Mouse (Mus musculus) heart, postnatal 10 days (tissue): ENCODE results near the gene Kcnq4. TPM values are rescaled to one million over a fixed set of nuclear protein-coding genes. Genes with fewer than 3 reads are reported as not detected.

Source experiments
- DNase-seq, 2 experiments: peaks; one replicate each; pipeline ENCODE4 v3.0.0; 2021
- intact Hi-C: fragments of 180-260 bp; cut with DNase I; formaldehyde crosslinking; loops from one replicate; pipeline ENCODE4 v1.15.1; 2025
- total RNA-seq, 2 experiments: library from RNA; stranded (reverse); gene quantifications; 2 replicates each; pipeline ENCODE4 v1.2.3; 2021

The Kcnq4 gene
- total RNA-seq, 2 experiments from 2014 or later = 3.3 to 3.5 TPM

DNA sequence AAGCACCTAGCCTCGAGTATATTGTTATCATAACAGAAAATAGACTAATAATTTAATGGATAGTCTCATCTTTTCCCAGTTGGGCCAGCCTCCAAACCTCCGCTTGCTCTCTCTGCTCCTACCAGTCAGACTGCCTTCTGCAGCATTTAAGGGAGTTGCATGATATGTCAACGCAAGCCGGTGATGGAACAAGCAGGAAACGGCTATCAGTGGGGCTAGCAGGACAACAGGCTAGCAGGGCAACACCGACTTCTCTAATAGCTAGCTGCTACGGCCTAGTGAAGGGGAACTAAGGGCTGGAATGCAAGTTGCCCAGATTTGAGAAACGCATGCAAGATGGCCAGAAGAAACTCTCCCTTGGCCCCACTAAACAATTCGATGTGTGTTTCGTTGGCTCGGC, 20.6 kb downstream of the Kcnq4 start:
- intact Hi-C loops = no loop called here
- DNase-seq = peak in 1 of 2 experiments; percentile 36

DNA sequence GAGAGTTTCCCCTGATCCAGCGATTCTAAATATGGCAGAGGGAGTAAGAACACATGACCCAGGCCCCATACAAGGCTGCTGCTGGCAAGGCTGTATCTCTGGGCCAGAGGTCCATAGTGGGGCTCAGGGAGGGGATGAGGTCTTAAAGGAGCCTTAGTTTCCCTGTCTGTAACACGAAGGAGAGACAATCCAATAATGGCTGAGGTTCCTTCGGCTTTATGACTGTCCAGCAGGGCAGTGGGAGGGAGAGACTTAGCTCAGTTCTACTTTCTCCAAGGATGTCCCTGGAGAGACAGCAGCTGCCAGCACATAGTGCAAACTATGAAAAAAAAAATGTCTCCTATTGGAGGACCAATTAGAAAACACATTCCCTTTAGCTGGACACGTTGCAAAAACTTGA, 22.2 kb downstream of the Kcnq4 start:
- DNase-seq = peak; percentile 76 to 77
- intact Hi-C loops = no loop called here

DNA sequence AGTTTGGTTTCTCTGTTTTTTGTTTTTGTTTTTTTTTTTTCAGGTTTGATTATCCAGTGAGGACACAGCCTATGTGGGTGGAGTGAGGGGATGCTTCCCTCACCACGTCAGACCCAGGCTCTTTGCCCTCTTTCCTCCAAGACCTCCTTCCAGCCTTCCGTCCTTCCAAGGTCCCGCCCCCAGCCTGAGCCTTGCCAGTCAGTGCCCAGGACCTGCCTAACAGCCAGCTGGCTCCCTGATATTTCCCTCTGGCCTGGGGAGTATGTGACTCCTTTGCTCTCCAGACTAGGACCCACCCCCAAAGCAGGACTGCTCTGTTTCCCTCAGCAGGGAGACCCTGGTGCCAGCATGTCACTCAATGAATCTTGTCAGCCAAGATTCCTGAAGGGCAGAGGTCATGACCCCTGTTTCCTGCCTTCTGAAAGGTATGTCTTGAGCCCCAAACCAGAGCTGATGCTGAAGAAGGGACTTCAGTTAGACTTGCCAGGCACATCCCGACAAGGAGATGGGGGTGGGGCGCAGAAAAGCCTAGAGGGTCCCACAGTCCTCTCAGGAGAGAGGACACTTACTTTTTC, 22.8 kb downstream of the Kcnq4 start:
- intact Hi-C loops = no loop called here
- DNase-seq = peak; percentile 50 to 63

DNA sequence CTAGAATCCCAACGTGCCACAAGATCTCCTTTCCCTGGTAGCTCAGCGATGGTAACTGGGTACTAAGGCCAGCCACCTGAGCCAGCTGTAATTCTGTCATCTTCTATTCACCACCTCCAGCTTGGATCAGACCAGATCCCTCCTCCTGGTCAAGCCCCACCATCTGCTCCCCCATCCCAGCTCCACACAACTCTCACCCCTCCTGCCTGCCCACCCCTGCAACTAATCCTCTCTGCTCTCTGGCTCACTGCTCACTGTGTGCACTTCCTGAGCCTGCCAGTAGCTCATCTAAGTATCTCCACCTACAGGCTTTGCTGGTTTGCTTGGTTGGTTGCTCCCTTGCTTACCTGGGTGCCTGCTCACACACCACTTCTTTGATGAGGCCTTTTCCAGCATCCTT, 26.8 kb downstream of the Kcnq4 start:
- intact Hi-C loops = no loop called here
- no peak for DNase-seq

DNA sequence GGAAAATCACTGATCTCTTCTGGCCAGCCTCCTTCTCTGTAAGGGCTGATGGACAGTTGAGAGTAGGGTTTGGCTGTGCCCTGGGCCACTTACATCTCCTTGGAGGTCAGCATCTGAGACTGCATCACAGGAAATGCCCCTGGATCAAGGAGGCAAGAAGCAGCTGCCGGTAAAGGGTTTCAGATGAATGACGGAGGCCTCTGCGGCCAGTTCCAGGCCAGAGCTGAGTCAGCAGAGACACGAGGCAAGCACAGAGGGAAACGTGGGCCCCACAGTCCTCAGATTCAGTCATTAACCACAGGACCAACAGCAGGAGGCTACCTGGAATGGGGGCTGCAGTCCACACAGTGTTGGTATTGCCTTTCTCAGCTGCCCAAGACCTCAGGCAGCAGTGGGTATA, 29.3 kb downstream of the Kcnq4 start:
- intact Hi-C loops = no loop called here
- DNase-seq = no peak

DNA sequence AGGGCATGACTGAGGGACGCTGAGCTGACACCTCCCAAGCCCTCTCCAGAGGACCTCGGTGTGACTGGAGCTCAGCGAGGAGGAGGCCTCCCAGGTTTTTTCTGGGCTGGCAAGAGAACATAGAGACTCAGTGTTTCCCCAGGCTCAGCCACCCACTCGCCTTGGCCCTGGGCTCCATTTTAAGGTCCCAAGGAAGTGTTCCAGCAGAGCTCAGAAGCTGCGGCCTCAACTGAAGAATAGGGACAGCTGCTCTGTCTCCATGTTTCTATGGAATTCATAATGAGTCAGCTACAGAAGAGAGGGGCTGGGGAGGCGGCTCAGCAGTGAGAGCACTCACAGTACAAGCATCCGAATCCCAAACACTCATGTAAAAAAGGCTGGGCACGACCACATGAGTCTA, 30.8 kb downstream of the Kcnq4 start:
- intact Hi-C loops = no loop called here
- peak; percentile 49 to 50 for DNase-seq

DNA sequence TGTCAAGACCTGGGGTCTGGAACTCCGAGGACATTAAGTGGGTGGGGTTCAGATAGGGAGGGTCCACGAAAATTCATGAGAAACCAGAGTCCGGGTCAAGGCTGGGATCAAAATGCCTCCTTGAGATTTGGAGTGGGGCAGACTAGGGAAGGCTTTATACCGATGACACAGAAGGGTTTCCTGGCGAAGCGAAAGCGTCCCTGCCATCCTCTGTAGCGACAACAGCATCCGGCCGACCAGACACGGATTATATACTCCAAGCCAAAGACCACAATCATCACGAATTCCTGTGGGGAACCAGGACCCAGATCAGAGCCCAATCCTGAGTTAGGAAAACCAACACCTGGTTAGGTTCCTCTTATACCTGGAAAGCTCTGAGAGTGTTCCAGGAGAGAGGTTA, 31.6 kb downstream of the Kcnq4 start:
- DNase-seq = no peak

DNA sequence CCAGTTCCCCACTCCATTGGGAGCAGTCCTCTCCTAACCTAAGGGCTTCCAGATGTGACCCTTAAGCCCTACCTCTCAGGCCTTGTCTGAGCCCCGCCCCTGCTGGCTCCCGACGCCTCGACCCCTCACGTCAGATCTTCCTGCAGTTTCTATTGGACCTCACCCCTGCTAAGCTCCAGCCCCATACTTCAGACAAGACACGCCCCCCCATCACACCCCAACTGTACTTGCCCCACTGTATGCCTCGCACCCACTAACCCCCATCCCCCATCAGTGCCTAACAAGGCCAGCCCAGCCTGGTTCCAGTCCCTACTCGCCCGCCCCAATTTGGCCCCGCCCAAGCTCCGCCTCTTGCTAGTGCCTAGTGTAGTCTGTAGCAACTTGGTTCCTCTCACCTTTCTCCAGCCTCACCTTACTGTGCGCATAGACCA, 32.3 kb downstream of the Kcnq4 start:
- intact Hi-C loops = no loop called here
- peak; percentile 36 to 46 for DNase-seq

More for the DNA sequence above, 31.6 kb downstream of the Kcnq4 start:
- intact Hi-C loops = no loop called here

DNA sequence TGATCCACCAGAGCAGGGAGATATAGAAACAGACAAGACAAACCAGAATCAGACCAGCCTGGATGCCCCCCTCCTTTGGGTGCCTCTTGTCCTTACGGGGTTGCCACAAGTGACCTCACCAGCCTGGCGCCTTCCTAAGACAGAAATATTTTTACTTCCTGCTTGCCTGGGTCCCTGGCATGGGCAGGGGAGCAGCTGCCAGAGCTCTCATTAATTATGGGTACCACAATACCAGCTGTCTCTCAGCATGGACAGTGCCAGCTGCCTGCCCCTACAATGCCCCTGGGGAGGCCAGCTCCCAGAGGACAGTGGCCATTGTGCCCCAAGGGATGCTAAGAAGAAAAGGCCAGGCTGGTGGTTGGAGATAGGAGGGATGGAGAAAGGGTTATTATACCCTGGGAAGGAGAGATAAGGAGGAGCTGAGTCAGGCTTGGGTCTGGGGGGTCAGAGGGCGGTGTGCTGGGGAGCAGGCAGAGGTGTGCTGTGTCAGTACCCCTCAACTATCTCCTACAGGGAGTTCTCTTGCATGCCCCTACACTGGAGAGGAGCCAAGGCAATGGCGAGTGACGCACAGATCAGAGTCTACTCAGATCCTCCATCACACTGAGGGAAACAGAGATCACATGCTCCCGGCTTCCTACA, 34.4 kb downstream of the Kcnq4 start:
- DNase-seq = no peak
- intact Hi-C loops = no loop called here

DNA sequence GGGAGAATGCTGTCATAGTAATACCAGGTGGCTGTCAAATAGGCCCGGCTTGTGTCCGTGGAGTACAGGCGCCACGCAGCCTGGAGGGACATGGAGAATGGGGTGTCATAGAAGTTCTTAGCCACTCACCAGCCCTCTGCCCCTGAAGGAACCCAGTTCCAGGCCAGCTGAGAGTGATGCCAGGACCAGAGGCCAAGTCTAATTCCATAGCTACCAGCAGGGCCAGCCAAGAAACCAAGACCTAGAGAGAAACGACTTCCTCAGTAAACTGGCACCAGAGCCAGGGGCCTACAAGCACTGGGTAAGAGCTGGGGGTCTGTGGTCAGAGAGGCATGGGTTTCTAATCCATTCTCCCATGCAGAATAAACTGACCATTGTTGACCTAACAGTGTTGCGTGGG, 35.4 kb downstream of the Kcnq4 start:
- intact Hi-C loops = no loop called here
- no peak for DNase-seq

DNA sequence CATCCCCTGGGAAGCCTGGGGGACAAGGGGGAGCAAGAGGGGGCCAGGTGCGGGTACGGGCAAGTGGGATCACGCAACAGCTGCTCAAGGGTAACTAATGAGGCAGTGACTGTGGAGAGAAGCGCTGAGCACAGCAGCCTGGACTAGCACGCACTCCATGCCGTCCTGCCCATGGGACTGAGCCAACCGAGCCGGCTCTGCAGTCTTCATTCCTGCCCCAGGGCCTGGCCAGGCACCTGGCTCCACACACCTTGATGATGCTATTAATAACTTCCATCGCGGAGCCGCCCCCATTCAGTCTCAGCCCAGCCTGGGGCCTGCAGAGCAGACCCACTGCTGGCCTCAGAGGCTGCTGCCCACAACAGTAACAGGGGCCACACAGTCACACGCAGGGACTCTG, 36.2 kb downstream of the Kcnq4 start:
- no peak for DNase-seq
- intact Hi-C loops = no loop called here

DNA sequence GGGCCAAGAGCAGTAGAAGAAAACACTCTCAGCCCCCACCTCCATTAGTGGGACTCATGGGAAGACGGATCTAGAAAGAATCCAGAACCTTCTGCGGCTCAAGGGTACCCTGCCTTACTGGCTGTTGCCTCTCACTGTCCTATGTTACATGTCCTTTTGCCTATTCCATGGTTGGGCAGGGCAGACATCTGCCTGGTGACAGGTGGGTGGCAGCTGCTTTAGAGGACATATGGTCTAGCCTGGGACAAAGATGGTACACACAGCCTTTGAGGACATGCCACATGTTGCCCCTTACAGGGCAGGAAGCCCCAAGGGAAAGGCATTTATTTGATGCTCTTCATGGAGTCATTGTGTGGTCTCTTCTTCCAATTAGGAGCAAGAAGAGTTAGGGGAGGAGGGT, 45.9 kb downstream of the Kcnq4 start:
- intact Hi-C loops = no loop called here
- DNase-seq = no peak

DNA sequence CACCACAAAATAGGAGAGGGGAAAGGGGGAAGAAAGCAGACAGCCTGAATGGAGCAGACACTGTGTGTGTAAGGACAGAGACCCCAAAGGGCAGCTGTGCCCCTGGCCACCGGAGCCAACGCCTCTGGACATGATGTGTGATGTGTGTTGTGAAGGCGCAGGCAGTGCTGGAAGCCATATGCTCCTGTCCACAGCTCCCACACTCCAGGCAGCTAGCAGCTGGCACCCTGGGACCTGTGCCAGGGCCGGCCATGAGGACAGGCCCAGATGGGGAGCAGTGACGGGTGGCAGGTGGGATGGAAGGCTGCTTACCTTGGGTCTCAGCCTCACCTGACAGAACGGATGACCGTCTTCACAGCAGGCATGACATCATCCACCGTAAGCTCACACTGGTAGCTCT, 46.4 kb downstream of the Kcnq4 start:
- intact Hi-C loops = no loop called here
- DNase-seq = peak; percentile 24

DNA sequence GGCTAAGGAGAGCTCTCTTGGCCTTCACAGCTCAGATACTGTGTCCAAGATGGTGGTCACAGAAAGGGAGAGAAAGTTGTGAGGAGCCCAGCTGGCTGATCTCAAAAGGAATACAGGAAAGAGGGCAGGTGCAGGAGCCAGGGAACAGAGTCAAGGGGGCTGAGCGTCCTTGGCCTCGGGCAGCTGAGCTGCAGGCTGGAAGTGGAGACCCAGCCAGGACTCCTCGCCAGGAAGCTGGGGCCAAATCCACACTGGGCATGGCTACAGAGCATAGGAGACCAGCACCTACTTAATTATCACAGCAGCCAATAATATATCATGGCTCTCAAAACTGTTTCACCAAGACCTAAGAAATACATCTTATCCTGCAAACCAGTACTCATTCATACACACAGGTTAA, 47.2 kb downstream of the Kcnq4 start:
- DNase-seq = peak in 1 of 2 experiments; percentile 14
- intact Hi-C loops = no loop called here

DNA sequence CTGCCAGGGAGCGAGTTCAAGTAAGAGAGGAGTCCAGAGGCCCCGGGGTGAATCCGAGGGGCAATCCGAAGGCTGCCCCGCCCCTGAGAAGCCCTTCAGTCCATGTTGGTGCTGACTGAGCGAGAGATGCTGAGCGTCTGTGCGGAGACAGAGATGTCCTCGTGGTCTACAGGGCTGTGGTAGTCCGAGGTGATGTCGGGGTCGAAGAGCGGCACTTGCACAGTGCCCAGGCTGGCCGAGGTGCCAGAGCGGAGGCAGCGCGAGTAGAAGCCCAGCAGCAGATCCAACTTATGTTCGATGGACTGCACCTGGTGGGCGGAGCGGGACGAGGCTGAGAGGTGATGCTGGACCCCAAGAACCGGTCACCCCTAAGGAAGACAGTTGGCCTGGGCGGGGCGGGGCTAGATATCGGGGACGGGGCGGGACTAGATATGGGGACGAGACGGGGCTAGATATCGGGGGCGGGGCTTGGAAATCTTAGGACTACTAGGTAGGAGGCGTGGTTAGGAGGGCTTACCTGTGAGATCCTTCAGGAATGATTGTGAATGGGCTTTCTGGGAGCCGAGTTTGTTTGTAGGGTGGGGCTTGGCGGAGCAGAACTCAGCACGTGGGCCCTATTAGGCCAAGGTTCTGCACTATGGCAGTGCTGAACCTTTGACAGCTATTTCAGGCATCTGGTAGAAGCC, 50.5 kb downstream of the Kcnq4 start:
- intact Hi-C loops = no loop called here

DNA sequence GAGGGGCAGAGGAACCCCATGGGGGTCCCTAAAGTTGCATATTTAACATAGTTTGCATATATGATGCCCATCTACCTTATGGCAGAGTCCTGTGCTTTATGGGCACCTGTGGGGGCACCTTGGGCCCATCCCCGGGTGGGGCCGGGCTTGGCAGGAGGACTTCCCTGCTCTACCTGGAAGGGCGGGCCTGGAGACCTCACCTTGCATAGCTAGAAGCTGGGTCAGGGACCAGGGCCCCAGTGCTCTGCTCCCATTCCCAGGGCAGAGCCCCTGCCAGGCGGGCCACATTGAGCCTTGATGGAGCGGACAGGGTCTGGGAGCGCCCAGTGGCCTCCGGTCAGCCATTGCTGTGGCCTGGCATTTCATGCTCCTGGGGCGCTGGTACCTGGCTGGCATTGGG, 51.1 kb downstream of the Kcnq4 start:
- DNase-seq = no peak
- intact Hi-C loops = no loop called here

More for the DNA sequence above, 50.5 kb downstream of the Kcnq4 start:
- DNase-seq = no peak

DNA sequence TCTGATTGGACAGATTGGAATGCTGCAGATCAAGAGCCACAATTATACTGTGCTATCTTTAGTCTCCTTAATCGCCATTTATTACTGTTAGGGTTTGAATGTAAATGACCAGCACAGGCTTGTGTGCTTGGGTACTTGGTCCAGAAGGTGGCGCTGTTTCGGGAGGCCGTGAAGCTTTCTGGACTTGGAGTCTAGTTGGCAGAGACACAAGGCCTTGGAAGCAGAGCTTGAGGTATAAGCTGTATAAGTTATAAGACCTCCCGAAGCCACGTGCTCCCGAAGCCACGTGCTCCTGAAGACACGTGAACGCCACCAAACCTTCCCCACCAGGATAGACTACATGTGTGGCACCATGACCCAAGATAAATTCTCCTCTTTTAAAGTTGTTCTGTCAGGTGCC, 55.7 kb downstream of the Kcnq4 start:
- DNase-seq = peak; percentile 57 to 78
- intact Hi-C loops = no loop called here

DNA sequence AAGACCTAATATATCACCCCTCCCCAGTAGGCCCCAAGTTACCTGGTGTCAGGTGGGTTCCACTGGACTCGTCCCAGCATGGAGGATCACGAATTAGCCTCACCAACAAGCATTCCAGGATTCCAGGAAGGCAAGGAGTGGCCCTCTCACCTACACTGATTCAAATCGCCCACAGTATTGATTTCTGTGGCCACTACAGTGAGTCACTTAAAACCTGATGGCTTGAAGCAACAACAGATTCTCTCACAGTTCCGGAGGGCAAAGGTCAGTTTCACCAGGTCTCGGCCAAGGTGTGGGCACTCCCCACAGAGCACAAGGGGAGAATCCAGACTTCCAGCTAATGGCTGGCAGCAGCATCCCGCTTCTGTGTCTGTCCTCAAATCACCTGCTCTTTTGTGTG, 59.1 kb downstream of the Kcnq4 start:
- intact Hi-C loops = no loop called here

DNA sequence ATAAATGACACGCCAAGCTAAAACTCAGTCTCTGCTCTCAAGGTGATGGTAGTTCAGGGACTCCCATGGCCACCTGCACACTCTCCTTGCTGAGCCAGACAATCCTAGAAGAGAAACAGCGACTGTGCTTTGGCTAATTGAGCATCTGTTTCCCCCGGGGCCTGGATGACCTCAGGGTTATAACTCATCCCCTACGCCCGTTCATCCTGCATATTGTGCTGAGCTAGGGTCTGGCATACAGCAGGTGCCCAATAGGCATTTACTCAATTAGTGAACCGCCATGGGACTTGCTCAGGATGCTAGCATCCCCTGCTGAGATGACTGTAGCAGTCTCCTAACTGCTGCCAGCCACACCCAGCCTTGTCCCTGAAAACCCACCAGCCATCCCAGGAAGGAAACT, 61.1 kb downstream of the Kcnq4 start:
- no peak for DNase-seq
- intact Hi-C loops = no loop called here

More for the DNA sequence above, 59.1 kb downstream of the Kcnq4 start:
- no peak for DNase-seq

DNA sequence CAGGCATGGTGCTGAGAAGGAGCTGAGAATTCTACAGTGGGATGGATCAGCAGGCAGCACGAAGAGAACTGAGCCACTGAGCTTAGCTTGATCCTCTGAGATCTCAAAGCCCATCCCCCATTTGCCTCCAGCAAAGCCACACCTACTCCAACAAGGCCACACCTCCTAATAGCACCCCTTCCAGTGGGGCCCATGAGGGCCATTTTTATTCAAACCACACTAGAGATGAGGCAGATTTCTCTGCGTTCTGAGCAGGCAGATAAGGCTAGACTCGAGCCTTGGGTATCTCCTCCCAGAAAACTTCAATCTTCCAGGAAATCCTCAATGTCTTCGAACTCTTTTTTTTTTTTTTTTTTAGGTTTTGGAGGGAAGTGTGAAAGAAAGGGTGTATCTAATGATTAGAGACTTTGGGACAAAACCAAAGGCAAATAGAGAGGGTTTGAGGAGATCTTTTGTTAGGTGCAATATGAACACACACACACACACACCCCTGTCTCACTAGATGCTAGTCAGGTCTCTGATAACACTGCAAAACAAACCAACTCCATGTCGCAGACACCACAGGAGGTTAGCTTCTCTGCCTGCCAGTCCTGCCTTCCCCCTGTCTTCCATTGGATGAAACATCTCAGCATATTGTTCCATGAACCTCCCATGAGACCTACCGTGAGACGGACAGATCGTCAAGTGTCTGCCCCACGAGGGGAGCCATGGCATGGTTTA, 65.0 kb downstream of the Kcnq4 start:
- DNase-seq = no peak
- intact Hi-C loops = loop anchor here (5.0 kb wide), 2 partner anchors 64 to 301 kb away; partner anchors contain the start of gene Kcnq4

DNA sequence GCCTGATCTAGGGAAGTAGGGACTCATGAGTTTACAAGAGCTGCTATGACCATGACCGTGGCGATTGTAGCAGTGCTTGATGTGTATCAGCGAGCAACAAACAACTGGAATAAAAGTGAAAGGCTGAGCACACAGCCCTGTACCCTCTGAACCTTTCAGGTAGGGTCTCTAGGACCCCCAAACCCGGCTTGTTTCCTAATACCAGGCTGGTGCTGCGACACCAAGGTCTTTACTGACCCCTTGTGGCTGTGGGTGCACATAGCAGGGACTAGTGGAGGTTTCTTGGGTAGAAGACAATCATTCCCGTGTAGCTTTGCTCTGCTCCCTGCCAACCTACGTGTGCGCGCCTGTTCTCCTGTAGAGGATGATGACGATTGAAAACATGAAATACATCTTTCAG, 66.2 kb downstream of the Kcnq4 start:
- intact Hi-C loops = loop anchor here (1.0 to 5.0 kb wide), 3 partner anchors 65 to 300 kb away; partner anchors contain the start of gene Kcnq4
- DNase-seq = peak; percentile 54 to 74
